Mouse (Mus musculus) liver, adult 2 months (tissue): ENCODE measurements at regions not wholly inside any gene's neighbourhood (a gene's known extent, or its start where the extent isn't known, plus 50 kb on each side); places are given as distances from the start of the nearest gene placed in this dataset.

Experiments used
- CTCF ChIP-seq: fragments of 200-500 bp; IDR thresholded peaks from 2 replicates; pipeline ENCODE4 v1.5.1; 2011; ENCODE audit warnings: low read depth, low read length, control low read depth
- POLR2A ChIP-seq: fragments of 200-500 bp; IDR thresholded peaks from 2 replicates; pipeline ENCODE4 v1.6.1; 2011; ENCODE audit warnings: low read length, control low read depth; ENCODE audit not compliant: insufficient read depth; ENCODE audit errors: extremely low read depth

- TF ChIP-seq CTCF, result peak; percentile 24; the same call in 1 of the 2 replicates
- no peak for TF ChIP-seq POLR2A
These were observed 466.9 kb downstream of the Cdh9 start for GRCm38 (mm10) chr15:17195439-17195838.
